Mouse (Mus musculus): Measurements from ENCODE around the gene Nkpd1.

DNA sequence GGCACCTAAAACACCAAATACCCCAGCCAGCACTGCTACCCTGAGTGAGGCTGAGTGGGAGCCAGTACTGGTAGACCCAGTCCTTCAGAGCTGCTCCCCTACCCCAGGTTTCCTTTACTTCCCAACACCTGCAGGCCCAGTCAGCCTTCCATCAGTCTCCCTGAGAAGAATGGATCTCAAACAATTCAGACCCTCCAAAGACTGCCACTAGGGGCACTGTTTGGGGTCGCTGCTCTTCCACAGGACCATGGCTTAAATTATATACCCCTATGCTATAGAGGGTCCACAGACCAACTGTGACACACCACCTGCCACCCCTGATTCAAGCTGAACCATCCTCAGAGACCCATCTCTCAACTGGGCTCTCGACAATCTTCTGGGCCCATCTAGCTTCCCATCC is 41.3 kb downstream of the Nkpd1 start:
- TF ChIP-seq CTCF (IDR thresholded peaks at IDR 0.05; ENCODE audit: extremely low read depth, insufficient read depth, insufficient read length, insufficient replicate concordance) (peak; percentile 41; the same call in 1 of the 2 replicates), POLR2A (IDR thresholded peaks at IDR 0.05; ENCODE audit: low read depth, low read length) (no peak)
